Mouse (Mus musculus): Measurements from ENCODE around the gene Lmln. TPM values are rescaled to one million over a fixed set of nuclear protein-coding genes. Genes with fewer than 3 reads are reported as not detected.
"Not testable (repeated sequence)": the region's sequence is repeated elsewhere in the genome, so short reads cannot be mapped to it uniquely, and the experiment has no call there.

Lmln gene
- polyA plus RNA-seq, 1 experiment, result 8.7 TPM

DNA sequence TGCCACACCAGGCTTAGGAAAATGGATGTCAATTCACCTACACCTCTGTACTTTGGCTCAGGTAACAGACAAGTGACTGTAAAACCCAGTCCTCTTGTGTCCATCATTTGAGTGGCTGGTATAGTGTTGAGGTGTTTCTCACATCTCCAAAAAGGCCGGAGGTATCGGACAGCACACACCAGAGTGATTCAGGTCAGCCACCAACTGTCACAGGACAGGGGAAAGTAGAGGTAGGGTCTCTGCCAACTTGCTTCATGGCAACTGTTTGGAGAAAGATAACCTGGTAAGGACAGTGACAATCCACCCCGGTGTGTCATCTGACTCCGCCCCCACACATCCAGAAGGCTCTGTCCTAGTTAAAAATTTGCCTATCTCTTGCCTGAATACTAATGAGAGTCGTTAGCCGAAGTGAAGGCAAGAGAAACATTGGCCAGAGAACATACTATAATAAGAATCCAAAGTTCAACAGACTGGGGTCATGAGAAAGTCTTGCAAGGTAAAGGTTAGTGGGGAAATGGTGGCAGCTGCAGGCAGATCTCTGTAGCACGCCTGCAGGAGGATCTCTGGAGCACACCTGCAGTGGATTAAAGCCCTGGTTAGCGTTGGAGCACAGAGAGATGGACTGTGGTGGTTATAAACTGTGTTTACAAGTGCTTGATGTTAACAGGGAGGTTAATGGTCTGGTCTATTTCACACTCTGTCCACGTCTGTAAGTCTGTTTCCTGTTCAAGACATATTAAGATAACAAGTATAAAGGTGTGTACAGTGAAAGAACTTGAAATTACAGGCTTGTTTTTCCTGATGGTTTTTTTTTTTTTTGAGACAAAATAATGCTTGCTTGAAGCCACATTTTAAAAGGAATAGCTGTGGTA is 108.6 kb downstream of the Lmln start:
- DNase-seq (ENCODE audit: extremely low spot score in 1 of 2, low spot score in 1 of 2), result no peak

DNA sequence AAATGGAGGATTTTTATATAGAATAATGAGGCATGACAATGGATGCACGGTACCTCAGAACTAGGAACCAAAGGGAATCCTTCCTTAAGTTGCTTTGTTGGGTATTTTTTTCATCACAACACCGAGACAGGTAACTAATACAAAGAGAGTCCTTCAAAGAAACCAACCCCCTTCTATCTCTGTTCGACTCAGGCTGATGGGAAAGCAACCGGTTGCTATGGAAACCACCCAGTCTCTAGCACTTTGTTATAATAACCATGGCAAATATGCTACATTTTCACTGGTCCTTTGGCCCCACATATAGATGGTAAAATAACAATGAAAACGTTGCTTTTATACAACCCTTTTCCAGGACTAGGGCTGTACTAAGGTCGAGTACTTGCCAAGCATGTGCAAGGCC is 109.5 kb downstream of the Lmln start:
- no peak for DNase-seq (ENCODE audit: extremely low spot score in 1 of 2, low spot score in 1 of 2)

DNA sequence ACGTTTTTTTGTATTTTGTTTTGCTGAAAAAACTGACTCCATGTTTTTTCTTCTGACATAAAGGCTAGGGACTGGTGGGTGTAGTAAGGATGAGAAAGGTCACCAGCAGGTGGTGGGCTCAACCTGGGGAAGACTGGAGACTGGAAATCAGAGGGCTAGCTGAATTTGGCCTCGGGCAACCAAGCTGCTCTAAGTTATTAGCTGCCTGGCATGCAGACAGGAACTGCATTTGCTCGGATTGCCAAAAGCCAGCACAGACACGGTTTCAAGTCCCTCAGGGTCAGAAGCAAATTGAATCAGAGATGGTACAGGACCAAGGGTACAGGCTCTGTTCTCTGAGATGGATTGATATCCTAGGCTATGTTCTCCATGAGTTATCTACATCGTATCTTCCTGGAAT is 110.8 kb downstream of the Lmln start:
- no peak for DNase-seq (ENCODE audit: extremely low spot score in 1 of 2, low spot score in 1 of 2)

DNA sequence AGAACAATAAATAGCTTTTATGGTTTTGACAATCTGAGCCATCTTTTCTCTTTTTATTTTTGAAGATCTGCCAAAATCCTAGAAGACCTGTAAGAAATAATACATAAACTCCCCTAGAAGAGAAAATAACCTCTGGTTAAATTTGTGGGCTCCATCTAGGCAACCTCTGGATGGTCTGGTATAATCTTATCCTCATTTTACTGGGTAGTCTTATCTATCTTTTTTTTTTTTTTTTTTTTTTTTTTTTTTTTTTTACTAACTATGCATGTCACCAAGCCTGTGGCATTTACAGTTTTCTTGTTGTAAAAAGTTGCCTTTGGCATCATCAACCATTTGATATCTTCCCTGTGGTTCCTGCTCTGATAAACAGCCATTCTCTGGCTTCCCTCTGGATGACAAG is 112.4 kb downstream of the Lmln start:
- DNase-seq (ENCODE audit: extremely low spot score in 1 of 2, low spot score in 1 of 2), result no peak

DNA sequence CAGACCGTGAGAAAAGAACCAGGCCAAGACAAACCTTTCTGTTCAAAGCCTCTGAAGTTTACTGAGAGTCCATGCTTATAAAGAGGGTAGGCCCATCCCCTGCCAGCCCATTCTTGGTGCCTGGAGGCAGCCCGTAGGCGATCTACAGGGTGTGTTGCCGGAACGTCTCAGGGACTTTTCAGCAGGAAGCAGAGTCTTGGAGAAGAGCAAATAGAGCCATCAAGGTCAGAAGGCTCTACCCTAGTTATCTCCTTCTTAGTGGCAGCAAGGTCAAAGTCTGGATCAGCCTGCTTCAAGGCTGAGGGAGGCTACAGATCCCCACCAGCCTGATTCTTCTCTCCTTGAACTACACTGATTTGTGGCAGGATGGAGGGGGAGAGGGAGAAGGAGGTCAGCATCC is 114.5 kb downstream of the Lmln start:
- not testable (repeated sequence) for DNase-seq (ENCODE audit: extremely low spot score in 1 of 2, low spot score in 1 of 2)

Other genes with a start within 250 kb of the Lmln start
- 49.8 and 54.7 TPM in 2 replicates for gene Fyttd1, start 185.0 kb upstream of the Lmln start, polyA plus RNA-seq (2012; rRNA removed)
- 75.0 and 76.5 TPM in 2 replicates for gene Rubcn, start 184.8 kb upstream of the Lmln start, polyA plus RNA-seq (2012; rRNA removed)
- 39.7 and 40.4 TPM in 2 replicates for gene Lrch3, start 148.4 kb upstream of the Lmln start, polyA plus RNA-seq (2012; rRNA removed)
- 2.0 and 3.3 TPM in 2 replicates for gene Iqcg, start 6.3 kb upstream of the Lmln start, polyA plus RNA-seq (2012; rRNA removed)
- gene Rpl35a, start 6.1 kb upstream of the Lmln start, polyA plus RNA-seq (2012; rRNA removed), result 770 and 771 TPM in 2 replicates
- gene Osbpl11, start 122.5 kb downstream of the Lmln start, polyA plus RNA-seq (2012; rRNA removed), result 10.5 and 10.8 TPM in 2 replicates
- 28.1 and 31.4 TPM in 2 replicates for gene Snx4, start 188.9 kb downstream of the Lmln start, polyA plus RNA-seq (2012; rRNA removed)

Measured in frontal cortex, adult 2 months (tissue).